ENCODE assay signal across 9 mouse cellular contexts in genomic region chr12:108213090-108214041, GRCm38 (mm10). TPM values are rescaled to one million over a fixed set of nuclear protein-coding genes. Genes with fewer than 3 reads are reported as not detected.
DNase-seq lines count a peak whose midpoint lies in the region; ATAC-seq lines count a peak whose summit lies in the region.
"Had no signal": no experiment of that assay in that cellular context is flagged by ENCODE, and none has a peak within 500 bp of the region (broad histone marks: within the 10 kb centered on the region; RNA-seq: fewer than 3 reads in every experiment).

No protein-coding gene starts in this region.

- no peak for ATAC-seq in midbrain, embryonic 16.5 days
- ATAC-seq in hindbrain, embryonic 15.5 days (ENCODE audit: low FRiP score, low read depth): no peak
- ATAC-seq in CD4-positive, CD25-positive, alpha-beta regulatory T cell, adult 4 months: no peak

- H3K4me1 ChIP-seq in midbrain, embryonic 10.5 days: peaks cover 89% of the 10 kb centered on the region
- peaks cover 24% of the 10 kb centered on the region for H3K4me1 ChIP-seq in midbrain, embryonic 16.5 days (ENCODE audit: control insufficient read depth, insufficient read depth, low read length)
- H3K4me1 ChIP-seq in hindbrain, embryonic 15.5 days (replicated peaks): peaks cover 78% of the 10 kb centered on the region

- no peak overlapping the region for H3K9ac ChIP-seq in midbrain, embryonic 16.5 days (ENCODE audit: low read depth, low read length)
- no peak overlapping the region for H3K9ac ChIP-seq in hindbrain, embryonic 15.5 days

- no peaks in the 10 kb centered on the region for H3K9me3 ChIP-seq in midbrain, embryonic 10.5 days (replicated peaks)
- no peaks in the 10 kb centered on the region for H3K9me3 ChIP-seq in midbrain, embryonic 16.5 days (replicated peaks; ENCODE audit: control insufficient read depth, low read length, poor library complexity, severe bottlenecking)
- H3K9me3 ChIP-seq in hindbrain, embryonic 15.5 days: no peaks in the 10 kb centered on the region

- no peaks in the 10 kb centered on the region for H3K27me3 ChIP-seq in midbrain, embryonic 10.5 days (ENCODE audit: low read depth, poor library complexity, severe bottlenecking)
- H3K27me3 ChIP-seq in midbrain, embryonic 16.5 days (ENCODE audit: control insufficient read depth, insufficient read depth, low read depth, low read length): no peaks in the 10 kb centered on the region
- no peaks in the 10 kb centered on the region for H3K27me3 ChIP-seq in hindbrain, embryonic 15.5 days

- peaks cover 16% of the 10 kb centered on the region; the same call in 1 of the 2 replicates for H3K36me3 ChIP-seq in midbrain, embryonic 10.5 days
- no peaks in the 10 kb centered on the region for H3K36me3 ChIP-seq in midbrain, embryonic 16.5 days (ENCODE audit: control insufficient read depth, insufficient read depth, low read length)
- H3K36me3 ChIP-seq in hindbrain, embryonic 15.5 days: no peaks in the 10 kb centered on the region

- peak overlapping the region; percentile 69 for H3K27ac ChIP-seq in midbrain, embryonic 10.5 days (replicated peaks)
- no peak overlapping the region for H3K27ac ChIP-seq in midbrain, embryonic 16.5 days (ENCODE audit: low read length)
- peak overlapping the region; percentile 23; the same call in 1 of the 2 replicates for H3K27ac ChIP-seq in hindbrain, embryonic 15.5 days (replicated peaks)

- DNase-seq in embryo, embryonic 10.5 days (ENCODE audit: low spot score): peak; percentile 44
- DNase-seq in embryo, embryonic 10 days (ENCODE audit: low spot score): no peak
- no peak for DNase-seq in midbrain, embryonic 10.5 days (ENCODE audit: low spot score)
- peak; percentile 38 for DNase-seq in yolk sac, embryonic 10.5 days (ENCODE audit: low spot score)
- no peak for DNase-seq in right cerebral cortex, adult 18-20 months
- DNase-seq: gastrocnemius, postnatal 25 days had no signal

- no peak overlapping the region for H3K4me2 ChIP-seq in midbrain, embryonic 16.5 days (ENCODE audit: low read length)
- H3K4me2 ChIP-seq in hindbrain, embryonic 15.5 days: no peak overlapping the region

- no peak overlapping the region for H3K4me3 ChIP-seq in midbrain, embryonic 10.5 days
- no peak overlapping the region for H3K4me3 ChIP-seq in midbrain, embryonic 16.5 days (ENCODE audit: low read depth, low read length)
- no peak overlapping the region for H3K4me3 ChIP-seq in hindbrain, embryonic 15.5 days

- WGBS in midbrain, embryonic 10.5 days: 54% methylated on average over 18 of the region's 18 CpGs
- 47% methylated on average over 18 of the region's 18 CpGs for WGBS in midbrain, embryonic 16.5 days
- 37% methylated on average over 18 of the region's 18 CpGs for WGBS in hindbrain, embryonic 15.5 days

RNA-seq across cellular contexts. Expression of gene Ccnk, which starts 34.0 kb away (rescaled TPM):
- polyA plus RNA-seq in midbrain, embryonic 10.5 days (2016; fragmentation: Nextera tagmentation; extraction: Ambion mirVana): 3.3 and 3.5 TPM in 2 replicates
- 2.2 and 2.4 TPM in 2 replicates for polyA plus RNA-seq in midbrain, embryonic 16.5 days (2015; fragmentation: Nextera tagmentation; extraction: Ambion mirVana)
- polyA plus RNA-seq in hindbrain, embryonic 15.5 days (2015; fragmentation: Nextera tagmentation; extraction: Ambion mirVana): 2.8 and 3.1 TPM in 2 replicates
- 1 to 10 TPM; 1.6 to 5.3 TPM for polyA plus RNA-seq in CD4-positive, CD25-positive, alpha-beta regulatory T cell, adult 4 months (2017; shearing (Covaris generic))

RNA-seq across cellular contexts. Expression of gene Setd3, which starts 34.3 kb away (rescaled TPM):
- polyA plus RNA-seq in midbrain, embryonic 10.5 days (2016; fragmentation: Nextera tagmentation; extraction: Ambion mirVana): 77.8 and 77.9 TPM in 2 replicates
- 95.5 and 97.2 TPM in 2 replicates for polyA plus RNA-seq in midbrain, embryonic 16.5 days (2015; fragmentation: Nextera tagmentation; extraction: Ambion mirVana)
- 95.6 and 95.9 TPM in 2 replicates for polyA plus RNA-seq in hindbrain, embryonic 15.5 days (2015; fragmentation: Nextera tagmentation; extraction: Ambion mirVana)
- polyA plus RNA-seq in CD4-positive, CD25-positive, alpha-beta regulatory T cell, adult 4 months (2017; shearing (Covaris generic)): 10 to 100 TPM; 21.5 to 25.3 TPM

Comparison
In these comparisons a context has a peak if more than half of its experiments do, and no peak if none do; other contexts are left out.
1. DNase-seq: peak in embryo, embryonic 10.5 days (single experiment) and yolk sac, embryonic 10.5 days (single experiment); none in embryo, embryonic 10 days (single experiment), midbrain, embryonic 10.5 days (single experiment) and right cerebral cortex, adult 18-20 months (single experiment).